Mouse (Mus musculus): ENCODE measurements at regions not wholly inside any gene's neighbourhood (a gene's known extent, or its start where the extent isn't known, plus 50 kb on each side); places are given as distances from the start of the nearest gene placed in this dataset.

GRCm38 (mm10) chr17:7680658-7681057, 146.4 kb downstream of the Fndc1 start:
- no peak for DNase-seq

- DNase-seq: no peak
Measured at GRCm38 (mm10) chr17:7679786-7680185, 147.3 kb downstream of the Fndc1 start.

- DNase-seq: no peak
Measured at GRCm38 (mm10) chr17:7678898-7679297, 148.2 kb downstream of the Fndc1 start.

GRCm38 (mm10) chr17:7677796-7678195, 149.3 kb downstream of the Fndc1 start:
- no peak for DNase-seq

GRCm38 (mm10) chr17:7677301-7677700, 149.8 kb downstream of the Fndc1 start:
- DNase-seq: no peak

- DNase-seq: no peak
Measured at GRCm38 (mm10) chr17:7676776-7677175, 150.3 kb downstream of the Fndc1 start.

GRCm38 (mm10) chr17:7674511-7674910, 152.6 kb downstream of the Fndc1 start:
- no peak for DNase-seq

GRCm38 (mm10) chr17:7667826-7668225, 159.3 kb downstream of the Fndc1 start:
- no peak for DNase-seq

- DNase-seq: no peak
Measured at GRCm38 (mm10) chr17:7666781-7667398, 160.2 kb downstream of the Fndc1 start.

GRCm38 (mm10) chr17:7666207-7666606, 160.9 kb downstream of the Fndc1 start:
- no peak for DNase-seq

GRCm38 (mm10) chr17:7665686-7666085, 161.4 kb downstream of the Fndc1 start:
- no peak for DNase-seq

GRCm38 (mm10) chr17:7663896-7664880, 162.9 kb downstream of the Fndc1 start:
- DNase-seq: no peak

- no peak for DNase-seq
Measured at GRCm38 (mm10) chr17:7656503-7656902, 170.6 kb downstream of the Fndc1 start.

- DNase-seq: no peak
Measured at GRCm38 (mm10) chr17:7655966-7656365, 171.1 kb downstream of the Fndc1 start.

- DNase-seq: no peak
Measured at GRCm38 (mm10) chr17:7654064-7654564, 173.0 kb downstream of the Fndc1 start.

GRCm38 (mm10) chr17:7652037-7652436, 175.1 kb downstream of the Fndc1 start:
- DNase-seq: no peak

- DNase-seq: no peak
Measured at GRCm38 (mm10) chr17:7650417-7650816, 176.7 kb downstream of the Fndc1 start.

GRCm38 (mm10) chr17:7644857-7645481, 182.1 kb downstream of the Fndc1 start:
- no peak for DNase-seq

GRCm38 (mm10) chr17:7643640-7644039, 183.5 kb downstream of the Fndc1 start:
- no peak for DNase-seq

GRCm38 (mm10) chr17:7642442-7642887, 184.6 kb downstream of the Fndc1 start:
- no peak for DNase-seq

- no peak for DNase-seq
Measured at GRCm38 (mm10) chr17:7634291-7634664, 192.8 kb downstream of the Fndc1 start.

- DNase-seq: no peak
Measured at GRCm38 (mm10) chr17:7633382-7634290, 193.5 kb downstream of the Fndc1 start.

Data from cerebellum, adult 9-10 months (tissue).